Mouse (Mus musculus) hindbrain, embryonic 13.5 days (tissue): ENCODE data around the gene Tspan10. TPM values are rescaled to one million over a fixed set of nuclear protein-coding genes. Genes with fewer than 3 reads are reported as not detected.

Experiments used
- ATAC-seq: fragments of 200-750 bp; cut with Nextera tagmentation; 2 replicates; pipeline ENCODE4 v1.8.0; 2017; ENCODE audit warnings: moderate TSS enrichment; ENCODE audit not compliant: low FRiP score
- H3K27ac ChIP-seq: fragments of 300-500 bp; sonication (generic); 2 replicates; pipeline ENCODE4 v1.5.1; 2015; ENCODE audit warnings: inconsistent platforms, mild to moderate bottlenecking, moderate library complexity
- H3K27me3 ChIP-seq: fragments of 300-500 bp; sonication (generic); 2 replicates; pipeline ENCODE4 v1.6.1; 2015; ENCODE audit warnings: mild to moderate bottlenecking, inconsistent platforms
- H3K36me3 ChIP-seq: fragments of 300-500 bp; sonication (generic); 2 replicates; pipeline ENCODE4 v1.6.1; 2015; ENCODE audit warnings: mild to moderate bottlenecking, inconsistent platforms
- H3K4me1 ChIP-seq: fragments of 300-500 bp; sonication (generic); replicated peaks from 2 replicates; pipeline ENCODE4 v1.6.1; 2015; ENCODE audit warnings: inconsistent platforms
- H3K4me2 ChIP-seq: fragments of 300-500 bp; sonication (generic); 2 replicates; pipeline ENCODE4 v1.6.1; 2015; ENCODE audit warnings: inconsistent platforms, mild to moderate bottlenecking, moderate library complexity
- H3K4me3 ChIP-seq: fragments of 300-500 bp; sonication (generic); 2 replicates; pipeline ENCODE4 v1.5.1; 2015; ENCODE audit warnings: mild to moderate bottlenecking, inconsistent platforms
- H3K9ac ChIP-seq: fragments of 300-500 bp; sonication (generic); 2 replicates; pipeline ENCODE4 v1.6.1; 2015; ENCODE audit warnings: mild to moderate bottlenecking, inconsistent platforms
- H3K9me3 ChIP-seq: fragments of 300-500 bp; sonication (generic); 2 replicates; pipeline ENCODE4 v1.6.1; 2016; ENCODE audit warnings: inconsistent platforms
- WGBS: fragments of 180-500 bp; shearing (Covaris S2); methylation state at CpG from one replicate; pipeline ENCODE4 v1.1.7; 2015; 5-methylcytosine and 5-hydroxymethylcytosine counted together
- polyA plus RNA-seq: library from polyadenylated mRNA; unstranded; fragments of >200 nt; fragmentation: Nextera tagmentation; extraction: Ambion mirVana; gene quantifications from 2 replicates; pipeline ENCODE4 v1.2.1, GENCODE M21; 2015

The Tspan10 gene
- polyA plus RNA-seq, 1 experiment from 2014 or later, result not detected

DNA sequence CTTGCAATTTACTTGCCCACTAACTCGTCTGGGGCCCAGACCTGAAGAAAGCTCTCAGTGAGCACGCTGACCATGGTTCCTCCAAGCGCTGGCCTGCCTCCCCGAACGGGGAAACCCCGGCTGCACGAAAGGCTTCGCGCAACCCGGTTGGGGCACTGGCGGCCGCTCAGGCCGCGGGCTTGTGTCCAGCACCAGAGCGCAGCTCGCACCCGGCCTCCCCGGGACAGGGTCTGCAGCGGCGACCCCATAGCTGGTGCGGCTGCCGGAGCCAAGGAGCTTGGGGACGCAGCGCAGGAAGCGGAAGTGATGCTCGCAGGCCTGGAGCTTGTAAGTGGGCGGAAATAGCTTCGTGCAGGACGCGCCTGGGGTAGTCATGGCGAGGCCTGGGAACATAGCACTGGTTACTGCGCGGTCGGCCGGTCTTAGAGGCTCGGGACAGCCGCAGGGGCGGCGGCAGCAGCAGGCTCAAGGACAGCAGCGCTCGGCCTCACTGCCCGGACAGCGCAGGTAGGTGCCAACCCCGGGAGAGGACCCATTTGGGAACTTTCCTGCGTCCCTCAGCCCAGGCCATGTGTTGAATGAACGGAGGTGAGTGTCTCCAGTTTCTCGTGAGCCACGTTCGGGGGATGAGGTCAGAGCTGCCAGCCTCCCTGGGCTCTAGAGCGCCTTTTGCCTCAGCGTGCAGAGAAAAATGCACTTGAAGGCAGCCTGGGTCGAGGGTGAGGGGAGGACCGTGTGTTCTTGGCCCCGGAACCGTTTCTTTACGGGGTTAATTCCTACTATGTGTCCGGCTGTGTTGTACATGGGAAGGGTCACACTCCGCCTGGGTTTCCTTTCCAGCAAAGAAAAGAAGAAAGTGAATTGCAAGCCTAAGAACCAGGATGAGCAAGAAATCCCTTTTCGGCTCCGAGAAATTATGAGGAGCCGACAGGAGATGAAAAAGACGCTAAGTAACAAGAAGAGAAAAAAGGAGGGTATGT is 15.6 kb downstream of the Tspan10 start, which contains the start of the genes Oxld1 and Ccdc137:
Gene Oxld1, minus strand, starts transcription at position 297 of the 980 bp plus-strand sequence.
Gene Ccdc137, plus strand, starts transcription at position 344 of the 980 bp plus-strand sequence.
- 5% methylated on average over 62 of the region's 62 CpGs for WGBS
- Histone ChIP-seq H3K27ac (peak within 1 kb of the TSS; percentile 87), H3K9me3 (no peaks in the 10 kb centered on the region), H3K9ac (peak within 1 kb of the TSS; percentile 96), H3K36me3 (peaks cover 35% of the 10 kb centered on the region), H3K4me2 (peak within 1 kb of the TSS; percentile 90), H3K27me3 (no peaks in the 10 kb centered on the region), H3K4me1 (peaks cover 21% of the 10 kb centered on the region), H3K4me3 (peak within 1 kb of the TSS; percentile 83)
- peak; percentile 87 for ATAC-seq

DNA sequence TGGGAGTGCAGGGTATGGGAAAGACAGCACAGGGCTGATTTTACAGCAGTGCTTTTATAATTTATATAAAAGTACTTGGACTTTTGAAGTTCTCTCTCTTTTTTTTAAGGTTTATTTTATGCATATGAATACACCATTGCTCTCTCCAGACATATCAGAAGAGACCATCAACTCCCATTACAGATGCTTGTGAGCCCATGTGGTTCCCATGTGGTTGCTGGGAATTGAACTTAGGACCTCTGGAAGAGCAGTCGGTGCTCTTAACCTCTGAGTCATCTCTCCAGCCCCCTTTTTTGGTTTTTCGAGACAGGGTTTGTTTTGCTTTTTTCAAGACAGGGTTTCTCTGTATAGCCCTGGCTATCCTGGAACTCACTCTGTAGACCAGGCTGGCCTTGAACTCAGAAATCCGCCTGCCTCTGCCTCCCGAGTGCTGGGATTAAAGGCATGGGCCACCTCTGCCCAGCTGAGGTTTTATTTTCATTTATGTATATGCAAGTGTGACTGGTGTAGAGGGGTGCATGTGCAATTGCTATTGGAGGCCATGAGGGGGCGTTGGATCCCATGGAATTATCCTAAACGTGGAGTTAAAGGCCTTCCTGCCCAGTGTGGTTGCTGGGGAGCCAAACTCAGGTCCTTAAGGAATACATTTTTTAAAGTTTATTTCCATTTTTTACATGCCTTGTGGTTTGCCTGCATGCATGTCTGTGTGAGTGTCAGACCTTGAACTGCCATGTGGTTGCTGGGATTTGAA is 16.6 kb downstream of the Tspan10 start:
- H3K27ac ChIP-seq, result no peak overlapping the region
- H3K4me1 ChIP-seq, result peaks cover 21% of the 10 kb centered on the region
- peaks cover 45% of the 10 kb centered on the region for H3K36me3 ChIP-seq
- H3K9me3 ChIP-seq, result no peaks in the 10 kb centered on the region
- 72% methylated on average over 6 of the region's 6 CpGs for WGBS
- no peaks in the 10 kb centered on the region for H3K27me3 ChIP-seq
- ATAC-seq, result no peak
- peak overlapping the region; percentile 90 for H3K4me2 ChIP-seq
- H3K9ac ChIP-seq, result peak overlapping the region; percentile 96
- peak overlapping the region; percentile 83 for H3K4me3 ChIP-seq

DNA sequence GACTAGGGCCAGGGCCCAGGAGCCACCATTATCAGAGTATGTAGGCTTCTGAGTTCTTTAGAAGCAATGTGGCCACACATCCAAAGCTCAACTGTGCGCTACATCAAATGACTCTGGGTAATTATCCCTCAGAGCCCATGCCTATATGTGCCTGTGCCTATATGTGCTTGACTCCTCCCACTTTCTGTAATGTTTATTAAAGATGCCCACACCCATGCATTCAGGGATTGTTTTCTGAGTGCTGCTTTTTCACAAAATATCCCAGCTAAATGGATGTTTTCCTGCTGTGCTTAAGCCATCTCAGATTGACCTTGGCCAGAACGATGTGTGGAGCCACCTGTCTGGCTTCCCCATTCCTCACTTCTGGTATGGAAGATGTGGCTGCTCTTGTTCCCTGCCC is 21.1 kb downstream of the Tspan10 start:
- H3K27me3 ChIP-seq, result no peaks in the 10 kb centered on the region
- H3K4me3 ChIP-seq, result no peak overlapping the region
- H3K27ac ChIP-seq, result no peak overlapping the region
- H3K4me2 ChIP-seq, result no peak overlapping the region
- ATAC-seq, result no peak
- WGBS, result 90% methylated on average over 2 of the region's 2 CpGs
- H3K36me3 ChIP-seq, result peaks cover 57% of the 10 kb centered on the region
- no peak overlapping the region for H3K9ac ChIP-seq
- peaks cover 30% of the 10 kb centered on the region for H3K4me1 ChIP-seq
- no peaks in the 10 kb centered on the region for H3K9me3 ChIP-seq

DNA sequence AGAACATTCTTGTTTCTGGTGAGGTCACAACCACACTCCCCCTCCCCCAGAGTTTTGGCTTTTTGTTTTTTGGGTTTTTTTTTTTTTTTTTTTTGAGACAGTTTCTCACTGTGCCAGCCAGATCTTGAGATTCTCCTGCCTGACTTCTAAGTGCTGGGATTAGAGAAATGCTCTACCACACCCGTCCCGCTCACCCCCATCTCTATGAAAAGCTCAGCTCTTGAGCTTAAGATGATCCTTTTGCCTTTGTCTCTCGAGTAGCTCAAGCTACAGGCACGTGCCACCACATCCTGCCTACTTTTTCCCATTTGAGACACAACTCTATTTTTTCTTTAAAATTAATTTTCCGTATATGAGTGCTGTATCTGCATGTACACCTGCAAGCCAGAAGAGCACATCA is 21.9 kb downstream of the Tspan10 start:
- Histone ChIP-seq H3K27ac (no peak overlapping the region), H3K27me3 (no peaks in the 10 kb centered on the region), H3K4me2 (no peak overlapping the region), H3K9ac (no peak overlapping the region), H3K9me3 (no peaks in the 10 kb centered on the region), H3K4me3 (no peak overlapping the region), H3K36me3 (peaks cover 60% of the 10 kb centered on the region), H3K4me1 (peaks cover 29% of the 10 kb centered on the region)
- 91% methylated on average over 5 of the region's 5 CpGs for WGBS
- no peak for ATAC-seq

DNA sequence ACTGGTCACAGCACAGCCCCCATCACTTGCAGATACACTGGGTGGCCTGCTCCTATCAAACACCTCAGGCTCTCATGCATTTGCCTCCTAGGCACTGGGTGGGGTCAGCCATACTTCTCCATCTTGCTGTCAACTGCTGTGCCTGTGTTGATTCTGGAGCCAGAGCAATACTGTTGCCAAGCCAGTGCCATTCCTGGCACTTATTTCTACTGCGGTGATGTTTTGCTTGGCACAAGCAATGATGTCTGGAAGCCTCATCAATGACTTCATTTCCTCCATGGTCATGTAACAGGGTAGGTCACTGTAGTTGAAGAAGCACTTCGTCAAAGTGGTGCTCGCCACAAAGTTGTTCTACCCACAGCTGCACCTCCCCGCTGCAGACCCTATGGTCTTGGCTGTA is 23.1 kb downstream of the Tspan10 start:
- no peak for ATAC-seq
- Histone ChIP-seq H3K4me3 (no peak overlapping the region), H3K27me3 (no peaks in the 10 kb centered on the region), H3K4me1 (peaks cover 32% of the 10 kb centered on the region), H3K4me2 (peak overlapping the region; percentile 86; the same call in 1 of the 2 replicates), H3K9me3 (no peaks in the 10 kb centered on the region), H3K36me3 (peaks cover 66% of the 10 kb centered on the region), H3K9ac (peak overlapping the region; percentile 95; the same call in 1 of the 2 replicates), H3K27ac (no peak overlapping the region)
- 96% methylated on average over 4 of the region's 4 CpGs for WGBS

DNA sequence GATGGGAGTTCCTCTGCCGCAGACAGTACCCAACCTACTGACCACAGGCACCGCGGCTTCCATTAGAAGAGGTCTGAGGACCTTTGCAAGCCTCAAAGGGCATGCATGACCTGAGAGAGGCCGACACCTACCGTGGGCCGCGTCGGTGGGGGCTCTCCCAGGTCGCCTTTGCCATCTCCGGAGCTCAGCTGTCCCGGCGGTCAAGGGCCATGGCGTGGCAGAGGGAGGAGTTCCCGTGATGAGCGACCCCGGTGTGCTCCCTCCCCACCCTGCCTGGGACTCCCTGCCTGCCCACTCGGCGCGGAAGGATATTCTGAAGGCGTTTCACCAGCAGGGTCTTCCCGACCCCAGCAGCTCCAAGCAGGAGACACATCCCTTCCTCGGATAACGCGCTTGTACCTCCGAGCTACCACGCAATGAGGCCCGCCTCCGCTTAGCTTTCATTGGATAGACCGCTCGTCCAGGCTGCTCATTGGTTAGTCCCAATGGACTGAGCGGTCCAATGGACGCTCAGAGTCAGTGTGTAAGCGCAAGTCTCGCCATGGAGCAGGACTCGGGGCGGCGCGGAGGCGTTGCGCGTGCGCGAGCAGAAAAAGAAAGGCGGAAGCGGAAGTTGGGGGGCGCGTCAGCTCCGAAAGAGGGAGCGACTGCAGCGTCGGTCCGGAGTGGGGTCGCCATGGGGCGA is 24.7 kb downstream of the Tspan10 start, which contains the start of gene Arl16:
Gene Arl16, minus strand, starts transcription at position 557 of the 685 bp plus-strand sequence.
- H3K9me3 ChIP-seq, result no peaks in the 10 kb centered on the region
- under 1% methylated on average over 54 of the region's 54 CpGs for WGBS

DNA sequence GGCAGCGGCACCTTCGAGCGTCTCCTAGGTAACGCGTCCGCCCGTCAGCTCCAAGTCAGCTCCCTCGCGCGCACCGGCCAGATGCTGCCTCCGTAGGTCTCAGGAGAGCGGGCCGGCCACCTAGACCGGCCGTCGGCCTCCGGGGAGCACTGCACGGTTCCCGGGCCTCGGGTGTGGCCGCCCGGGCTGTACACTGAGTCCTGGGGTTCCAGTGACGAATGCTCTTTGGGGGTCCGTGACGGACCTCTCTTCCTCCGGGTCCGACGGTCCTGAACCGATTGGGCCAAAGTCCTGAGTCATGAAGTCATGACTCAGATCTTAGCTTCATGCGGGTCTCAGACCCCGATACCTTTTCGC is 25.3 kb downstream of the Tspan10 start:
- peak; percentile 61 for ATAC-seq
- Histone ChIP-seq H3K27ac (peak overlapping the region; percentile 66; the same call in 1 of the 2 replicates), H3K4me3 (peak overlapping the region; percentile 87), H3K4me1 (peaks cover 32% of the 10 kb centered on the region), H3K9me3 (no peaks in the 10 kb centered on the region), H3K36me3 (peaks cover 66% of the 10 kb centered on the region), H3K9ac (peak overlapping the region; percentile 92), H3K4me2 (peak overlapping the region; percentile 77), H3K27me3 (no peaks in the 10 kb centered on the region)
- WGBS, result 2% methylated on average over 32 of the region's 33 CpGs

More for the DNA sequence above, 24.7 kb downstream of the Tspan10 start, which contains the start of gene Arl16:
- Histone ChIP-seq H3K4me3 (peak within 1 kb of the TSS; percentile 87), H3K9ac (peak within 1 kb of the TSS; percentile 95), H3K4me2 (peak within 1 kb of the TSS; percentile 86), H3K27me3 (no peaks in the 10 kb centered on the region), H3K4me1 (peaks cover 32% of the 10 kb centered on the region), H3K27ac (peak within 1 kb of the TSS; percentile 91), H3K36me3 (peaks cover 66% of the 10 kb centered on the region)
- peak; percentile 100 for ATAC-seq

DNA sequence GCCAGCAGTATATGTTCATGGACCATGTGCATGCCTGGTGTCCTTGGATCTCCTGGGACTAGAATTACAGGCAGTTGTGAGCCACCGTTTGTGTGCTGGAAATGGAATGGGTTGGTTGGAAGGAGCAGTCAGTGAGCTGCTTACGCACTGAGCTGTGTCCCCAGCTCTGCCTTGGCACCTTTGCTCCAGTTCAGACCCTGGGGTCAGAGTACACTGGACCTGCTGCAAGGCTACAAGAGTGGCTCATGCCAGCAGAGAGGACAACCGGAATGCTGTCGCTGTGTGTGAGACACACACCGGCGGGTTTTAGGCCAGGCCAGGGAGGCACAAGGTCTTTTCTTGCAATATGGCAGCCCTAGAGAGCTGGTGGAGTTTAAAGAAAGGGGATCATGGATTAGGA is 29.6 kb downstream of the Tspan10 start:
- no peak overlapping the region for H3K4me3 ChIP-seq
- H3K4me1 ChIP-seq, result peaks cover 18% of the 10 kb centered on the region
- H3K4me2 ChIP-seq, result no peak overlapping the region
- no peak overlapping the region for H3K9ac ChIP-seq
- H3K36me3 ChIP-seq, result peaks cover 80% of the 10 kb centered on the region
- H3K9me3 ChIP-seq, result no peaks in the 10 kb centered on the region
- H3K27me3 ChIP-seq, result no peaks in the 10 kb centered on the region
- no peak for ATAC-seq
- WGBS, result 98% methylated on average over 6 of the region's 6 CpGs
- H3K27ac ChIP-seq, result no peak overlapping the region

DNA sequence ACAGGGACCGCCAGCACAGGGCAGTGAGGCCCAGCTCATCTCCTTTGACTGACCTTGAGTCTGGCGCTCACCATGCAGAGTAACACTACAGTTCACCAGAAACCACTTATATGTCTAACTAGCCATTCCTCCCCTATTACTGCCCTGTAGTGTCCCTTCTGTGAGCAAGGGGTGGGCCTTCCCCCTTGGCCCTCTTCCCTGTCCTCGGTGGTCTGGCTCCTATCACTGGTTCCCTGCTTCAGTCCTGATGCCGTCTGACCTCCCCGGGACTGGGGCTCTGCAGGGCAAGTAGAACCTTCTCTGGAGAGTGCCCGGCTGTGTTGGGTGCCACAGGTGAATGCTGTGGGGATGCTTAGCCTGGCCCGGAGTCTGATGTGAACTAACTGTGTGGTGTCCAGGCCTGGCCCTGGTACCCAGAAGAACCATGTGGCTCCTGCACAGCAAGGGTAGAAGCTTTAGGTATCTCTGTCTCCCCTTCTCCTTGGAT is 41.0 kb downstream of the Tspan10 start:
- 84% methylated on average over 7 of the region's 7 CpGs for WGBS
- Histone ChIP-seq H3K4me3 (peak overlapping the region; percentile 99), H3K4me1 (peaks cover 24% of the 10 kb centered on the region), H3K27me3 (no peaks in the 10 kb centered on the region), H3K27ac (peak overlapping the region; percentile 95), H3K4me2 (peak overlapping the region; percentile 96), H3K9ac (peak overlapping the region; percentile 91), H3K36me3 (peaks cover 77% of the 10 kb centered on the region), H3K9me3 (no peaks in the 10 kb centered on the region)
- no peak for ATAC-seq

DNA sequence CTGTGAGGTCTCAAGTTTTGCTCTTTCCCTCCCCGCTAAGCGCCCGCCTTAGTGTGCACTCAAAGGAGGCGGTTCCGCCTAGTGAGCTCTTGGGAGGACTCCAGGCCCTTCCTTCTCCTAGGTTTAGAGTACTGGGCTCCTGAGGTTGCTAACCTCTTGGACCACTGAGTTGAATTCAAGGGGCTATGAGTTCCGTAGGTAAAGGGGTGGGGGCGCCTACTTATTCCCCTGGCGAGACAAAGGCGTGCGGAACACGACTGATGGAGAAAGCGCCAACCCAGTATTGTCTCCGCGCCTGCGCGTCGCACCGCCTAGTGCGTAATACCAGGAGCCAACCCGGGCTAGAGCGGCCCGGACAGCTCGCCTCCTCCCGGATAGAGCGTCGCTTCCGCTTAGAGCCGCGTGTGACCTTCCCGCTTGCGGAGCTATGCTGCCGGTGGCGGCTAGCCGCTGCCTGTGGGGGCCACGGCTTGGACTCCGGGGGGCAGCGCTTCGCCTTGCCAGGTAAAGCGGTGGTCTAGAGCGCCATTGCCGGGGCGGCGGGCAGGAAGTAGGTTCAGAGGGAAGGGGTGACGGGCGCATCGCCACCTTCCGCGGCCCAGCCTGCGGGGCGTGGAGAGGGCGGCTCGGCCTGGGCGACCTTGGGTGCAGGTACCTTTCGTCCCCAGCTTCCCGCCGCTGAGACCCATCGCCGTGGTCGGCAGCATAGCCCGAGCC is 42.0 kb downstream of the Tspan10 start, which contains the start of gene Mrpl12:
Gene Mrpl12, plus strand, starts transcription at position 349 of the 717 bp plus-strand sequence.
- ATAC-seq, result peak; percentile 94
- H3K4me2 ChIP-seq, result peak within 1 kb of the TSS; percentile 96
- H3K36me3 ChIP-seq, result peaks cover 73% of the 10 kb centered on the region
- H3K9ac ChIP-seq, result peak within 1 kb of the TSS; percentile 91
- no peaks in the 10 kb centered on the region for H3K9me3 ChIP-seq
- H3K27me3 ChIP-seq, result no peaks in the 10 kb centered on the region
- H3K4me1 ChIP-seq, result peaks cover 25% of the 10 kb centered on the region
- WGBS, result under 1% methylated on average over 60 of the region's 60 CpGs
- H3K27ac ChIP-seq, result peak within 1 kb of the TSS; percentile 95
- peak within 1 kb of the TSS; percentile 99 for H3K4me3 ChIP-seq

DNA sequence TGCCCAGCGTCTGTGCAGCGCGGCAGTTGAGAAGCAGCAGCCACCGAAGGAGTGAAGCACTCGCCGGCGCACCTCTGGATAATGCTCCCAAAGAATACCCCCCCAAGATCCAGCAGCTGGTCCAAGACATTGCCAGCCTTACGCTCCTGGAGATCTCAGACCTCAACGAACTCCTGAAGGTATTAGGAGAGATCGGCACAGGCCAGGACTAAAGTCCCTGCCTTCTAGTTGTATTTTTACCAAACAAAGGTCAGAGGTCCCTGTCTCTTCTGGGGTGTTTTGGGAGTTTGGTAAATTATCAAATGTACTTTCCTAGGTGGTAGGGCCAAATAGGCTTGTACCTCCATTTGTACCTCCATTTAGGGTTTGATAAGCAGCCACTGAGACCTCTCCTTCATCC is 42.8 kb downstream of the Tspan10 start:
- Histone ChIP-seq H3K4me2 (peak overlapping the region; percentile 96), H3K4me1 (peaks cover 29% of the 10 kb centered on the region), H3K27me3 (no peaks in the 10 kb centered on the region), H3K9me3 (no peaks in the 10 kb centered on the region), H3K9ac (peak overlapping the region; percentile 91), H3K4me3 (peak overlapping the region; percentile 99), H3K36me3 (peaks cover 70% of the 10 kb centered on the region), H3K27ac (peak overlapping the region; percentile 95)
- no peak for ATAC-seq
- WGBS, result 10% methylated on average over 10 of the region's 10 CpGs
